Mouse (Mus musculus): ENCODE measurements around the gene Nefh.

GRCm38 (mm10) chr11:4968376-4968775, 20.5 kb upstream of the Nefh start:
- TF ChIP-seq CTCF (IDR thresholded peaks at IDR 0.05; ENCODE audit: low read depth) (no peak), EP300 (IDR thresholded peaks at IDR 0.05; ENCODE audit: low read depth) (no peak)
